Mouse (Mus musculus) MEL (cell line): ENCODE measurements around the gene Cabcoco1. TPM values are rescaled to one million over a fixed set of nuclear protein-coding genes. Genes with fewer than 3 reads are reported as not detected.

Source experiments
- DNase-seq: peaks from one replicate; pipeline ENCODE4 v3.0.0; 2011; ENCODE audit warnings: low read depth, low spot score
- H3K27ac ChIP-seq: 2 replicates; pipeline ENCODE4 v1.5.1; 2012; ENCODE audit warnings: low read depth, mild to moderate bottlenecking, control low read depth, low read length, moderate library complexity; ENCODE audit not compliant: control insufficient read depth
- H3K27me3 ChIP-seq, 2 experiments: fragments of 150-350 bp in 1 of 2; sonication (generic) in 1 of 2; 2 replicates each; pipeline ENCODE4 v1.6.1; 2012; ENCODE audit warnings: low read length in 2 of 2, mild to moderate bottlenecking in 2 of 2, improper control_type of control experiment in 1 of 2, moderate library complexity in 1 of 2; ENCODE audit not compliant: insufficient read depth in 2 of 2, control insufficient read depth in 1 of 2
- H3K36me3 ChIP-seq, 2 experiments: 2 replicates each; pipeline ENCODE4 v1.6.1; 2012 to 2014; ENCODE audit warnings: low read length in 2 of 2, improper control_type of control experiment in 1 of 2, inconsistent platforms in 1 of 2, mild to moderate bottlenecking in 1 of 2; ENCODE audit not compliant: insufficient read depth in 2 of 2, control insufficient read depth in 1 of 2
- H3K4me1 ChIP-seq, 2 experiments: fragments of 150-350 bp in 1 of 2; sonication (generic) in 1 of 2; 2 replicates each; pipeline ENCODE4 v1.6.1; 2012; ENCODE audit warnings: low read length in 2 of 2, improper control_type of control experiment in 1 of 2, mild to moderate bottlenecking in 1 of 2; ENCODE audit not compliant: insufficient read depth in 2 of 2, control insufficient read depth in 1 of 2
- H3K4me3 ChIP-seq, 2 experiments: fragments of 150-350 bp in 1 of 2; sonication (generic) in 1 of 2; 2 replicates each; pipeline ENCODE4 v1.5.1; 2012; ENCODE audit warnings: low read depth in 2 of 2, low read length in 2 of 2, mild to moderate bottlenecking in 2 of 2, moderate library complexity in 2 of 2, control low read depth in 1 of 2, improper control_type of control experiment in 1 of 2; ENCODE audit not compliant: control insufficient read depth in 1 of 2, insufficient read depth in 1 of 2
- H3K79me2 ChIP-seq: 2 replicates; pipeline ENCODE4 v1.6.1; 2012; ENCODE audit warnings: mild to moderate bottlenecking, low read length, moderate library complexity; ENCODE audit not compliant: control insufficient read depth, poor library complexity, insufficient read depth
- H3K9ac ChIP-seq: 2 replicates; pipeline ENCODE4 v1.6.1; 2012; ENCODE audit warnings: low read depth, mild to moderate bottlenecking, control low read depth, low read length, moderate library complexity; ENCODE audit not compliant: control insufficient read depth, poor library complexity, severe bottlenecking
- H3K9me3 ChIP-seq: fragments of 150-350 bp; sonication (generic); replicated peaks from 2 replicates; pipeline ENCODE4 v1.6.1; 2012; ENCODE audit warnings: mild to moderate bottlenecking, low read length, improper control_type of control experiment, moderate library complexity; ENCODE audit not compliant: insufficient read depth
- BHLHE40 ChIP-seq: IDR thresholded peaks from 2 replicates; pipeline ENCODE4 v1.6.1; 2012; ENCODE audit warnings: low read depth, mild to moderate bottlenecking, inconsistent platforms, low read length, improper control_type of control experiment, borderline replicate concordance
- CHD2 ChIP-seq: IDR thresholded peaks from 2 replicates; pipeline ENCODE4 v1.6.1; 2011; ENCODE audit warnings: low read length, improper control_type of control experiment
- ELF1 ChIP-seq: IDR thresholded peaks from 2 replicates; pipeline ENCODE4 v1.6.1; 2014; ENCODE audit warnings: low read depth, mild to moderate bottlenecking, inconsistent platforms, low read length, improper control_type of control experiment, moderate library complexity
- ETS1 ChIP-seq: IDR thresholded peaks from 2 replicates; pipeline ENCODE4 v1.6.1; 2012; ENCODE audit warnings: low read depth, mild to moderate bottlenecking, inconsistent platforms, low read length, improper control_type of control experiment, moderate library complexity
- JUND ChIP-seq: IDR thresholded peaks from 2 replicates; pipeline ENCODE4 v1.6.1; 2011; ENCODE audit warnings: low read depth, mild to moderate bottlenecking, improper control_type of control experiment, low read length
- KAT2A ChIP-seq: conservative IDR thresholded peaks from 2 replicates; pipeline ENCODE4 v1.6.1; 2012; ENCODE audit warnings: low read depth, low read length, improper control_type of control experiment, inconsistent platforms
- MAFK ChIP-seq: IDR thresholded peaks from 2 replicates; pipeline ENCODE4 v1.6.1; 2011; ENCODE audit warnings: low read depth, mild to moderate bottlenecking, low read length, improper control_type of control experiment, borderline replicate concordance
- MEF2A ChIP-seq: IDR thresholded peaks from 2 replicates; pipeline ENCODE4 v1.6.1; 2014; ENCODE audit warnings: low read depth, mild to moderate bottlenecking, inconsistent platforms, low read length, improper control_type of control experiment; ENCODE audit not compliant: poor library complexity, insufficient replicate concordance, severe bottlenecking; ENCODE audit errors: extremely low read depth
- MXI1 ChIP-seq: IDR thresholded peaks from 2 replicates; pipeline ENCODE4 v1.6.1; 2011; ENCODE audit warnings: mild to moderate bottlenecking, low read depth, low read length, improper control_type of control experiment
- MYB ChIP-seq: IDR thresholded peaks from 2 replicates; pipeline ENCODE4 v1.6.1; 2011; ENCODE audit warnings: mild to moderate bottlenecking, low read depth, low read length, improper control_type of control experiment
- NRF1 ChIP-seq: IDR thresholded peaks from 2 replicates; pipeline ENCODE4 v1.6.1; 2014; ENCODE audit warnings: low read depth, mild to moderate bottlenecking, inconsistent platforms, low read length, improper control_type of control experiment, moderate library complexity; ENCODE audit not compliant: poor library complexity, insufficient read depth, severe bottlenecking
- POLR2A ChIP-seq, 2 experiments: IDR thresholded peaks; 2 replicates each; pipeline ENCODE4 v1.6.1; 2011 to 2012; ENCODE audit warnings: low read length in 2 of 2, mild to moderate bottlenecking in 2 of 2, control low read depth in 1 of 2, improper control_type of control experiment in 1 of 2, low read depth in 1 of 2, moderate library complexity in 1 of 2; ENCODE audit not compliant: control insufficient read depth in 1 of 2, insufficient read depth in 1 of 2, poor library complexity in 1 of 2
- POLR2AphosphoS2 ChIP-seq: IDR thresholded peaks from 2 replicates; pipeline ENCODE4 v1.6.1; 2011; ENCODE audit warnings: low read length, improper control_type of control experiment
- SMC3 ChIP-seq: IDR thresholded peaks from 2 replicates; pipeline ENCODE4 v1.6.1; 2011; ENCODE audit warnings: low read depth, low read length, improper control_type of control experiment
- TAL1 ChIP-seq: IDR thresholded peaks from 2 replicates; pipeline ENCODE4 v1.6.1; 2012; ENCODE audit warnings: mild to moderate bottlenecking, inconsistent platforms, low read length, moderate library complexity, mixed read lengths
- TCF12 ChIP-seq: IDR thresholded peaks from 2 replicates; pipeline ENCODE4 v1.6.1; 2014; ENCODE audit warnings: low read depth, mild to moderate bottlenecking, inconsistent platforms, low read length, improper control_type of control experiment, moderate library complexity
- UBTF ChIP-seq: IDR thresholded peaks from 2 replicates; pipeline ENCODE4 v1.6.1; 2012; ENCODE audit warnings: low read depth, mild to moderate bottlenecking, inconsistent platforms, low read length, improper control_type of control experiment, moderate library complexity, borderline replicate concordance; ENCODE audit not compliant: insufficient read depth
- USF2 ChIP-seq, 2 experiments: IDR thresholded peaks; 2 replicates each; pipeline ENCODE4 v1.6.1; 2011 to 2012; ENCODE audit warnings: improper control_type of control experiment in 2 of 2, low read length in 2 of 2, borderline replicate concordance in 1 of 2, inconsistent platforms in 1 of 2, low read depth in 1 of 2, mild to moderate bottlenecking in 1 of 2; ENCODE audit not compliant: insufficient read depth in 1 of 2
- ZC3H11A ChIP-seq: IDR thresholded peaks from 2 replicates; pipeline ENCODE4 v1.6.1; 2012; ENCODE audit warnings: low read depth, mild to moderate bottlenecking, inconsistent platforms, low read length, improper control_type of control experiment
- ZKSCAN1 ChIP-seq: IDR thresholded peaks from 2 replicates; pipeline ENCODE4 v1.6.1; 2012; ENCODE audit warnings: low read depth, mild to moderate bottlenecking, inconsistent platforms, low read length, improper control_type of control experiment, moderate library complexity
- polyA plus RNA-seq, 2 experiments: library from polyadenylated mRNA; stranded (reverse) in 1 of 2; unstranded in 1 of 2; fragments of >175 nt in 1 of 2; fragments of >200 nt in 1 of 2; gene quantifications; 2 replicates each; pipeline versions ENCODE4 v1.2.1 to v1.2.4; 2012; ENCODE audit warnings: low replicate concordance in 2 of 2, low read depth in 1 of 2; ENCODE audit not compliant: insufficient read length in 2 of 2, insufficient read depth in 1 of 2, missing spikeins in 1 of 2
- total RNA-seq: library from RNA; depleted of rRNA; stranded (reverse); fragments of 300-350 nt; gene quantifications from 2 replicates; pipeline ENCODE4 v1.2.3, GENCODE M21; 2012

Cabcoco1 gene
- total and polyA plus RNA-seq, 3 experiments = not detected

DNA sequence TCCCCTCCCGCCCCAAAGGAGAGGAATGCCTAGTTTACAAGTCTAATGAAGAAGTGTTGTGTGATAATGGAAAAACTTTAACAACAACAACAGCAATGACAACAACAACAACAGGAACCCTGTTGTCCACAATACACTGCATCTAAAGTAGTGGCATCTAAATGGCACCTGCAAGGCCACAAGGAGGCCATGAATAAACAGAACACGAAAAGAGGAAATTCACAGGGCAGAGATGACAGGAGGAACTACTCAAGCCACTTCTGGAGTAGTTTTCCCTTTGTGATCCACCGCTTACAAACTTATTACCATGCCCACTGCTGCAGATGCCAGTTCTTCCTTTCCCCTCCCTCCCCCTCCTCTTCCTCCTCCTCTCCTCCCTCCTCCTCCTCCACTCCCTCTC, 99.0 kb downstream of the Cabcoco1 start:
- H3K27ac ChIP-seq = no peak overlapping the region
- H3K9ac ChIP-seq = no peak overlapping the region
- no peaks in the 10 kb centered on the region for H3K9me3 ChIP-seq
- no peaks in the 10 kb centered on the region for H3K27me3 ChIP-seq
- no peaks in the 10 kb centered on the region for H3K36me3 ChIP-seq
- TF ChIP-seq TAL1 (no peak), CHD2 (no peak), ETS1 (no peak), JUND (no peak), MXI1 (no peak), ZKSCAN1 (no peak), TCF12 (no peak), POLR2AphosphoS2 (no peak), MAFK (no peak), MEF2A (no peak), POLR2A (IDR thresholded peaks at IDR 0.05; ENCODE audit: control insufficient read depth in 1 of 2, insufficient read depth in 1 of 2, low read depth in 1 of 2, low read length in 2 of 2, poor library complexity in 1 of 2) (no peak), NRF1 (no peak), UBTF (no peak), USF2 (IDR thresholded peaks at IDR 0.05; ENCODE audit: borderline replicate concordance in 1 of 2, insufficient read depth in 1 of 2, low read depth in 1 of 2, low read length in 2 of 2) (no peak), ZC3H11A (no peak), SMC3 (no peak), BHLHE40 (no peak)
- no peak overlapping the region for H3K4me3 ChIP-seq
- H3K79me2 ChIP-seq = no peaks in the 10 kb centered on the region
- DNase-seq = no peak
- H3K4me1 ChIP-seq = no peaks in the 10 kb centered on the region

DNA sequence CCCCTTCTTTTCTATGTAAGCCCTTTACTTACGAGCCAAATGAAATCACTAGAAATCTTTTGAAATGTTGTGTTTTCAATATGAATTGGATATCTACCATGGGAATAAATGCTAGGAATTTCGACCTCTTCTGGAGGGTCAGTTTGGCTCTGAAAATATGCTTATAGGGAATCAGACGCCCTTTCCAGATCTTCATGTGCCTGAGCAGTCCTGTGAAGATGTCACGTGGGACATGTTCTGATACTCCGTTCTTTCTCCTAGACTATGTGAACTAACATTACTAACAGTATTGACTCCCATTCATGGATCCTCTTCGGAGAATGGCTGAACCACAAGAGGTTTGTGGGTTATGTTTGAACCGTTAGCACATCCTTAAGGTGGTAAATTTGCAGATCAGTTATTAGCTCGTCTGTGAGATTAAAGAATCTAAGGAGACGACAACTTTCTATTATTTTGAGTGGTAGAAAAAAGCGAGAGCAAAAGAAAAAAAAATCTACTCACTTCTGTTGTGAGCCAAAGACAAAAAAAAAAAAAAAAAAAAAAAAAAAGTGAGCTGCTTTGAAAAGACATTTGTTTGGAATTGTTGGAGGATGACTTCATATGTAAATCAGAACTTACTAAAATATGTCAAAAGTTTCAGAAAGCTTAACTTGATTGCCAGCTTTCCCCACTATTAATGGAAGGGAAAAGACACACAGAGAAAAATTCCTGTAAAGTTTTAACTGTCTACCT, 99.6 kb downstream of the Cabcoco1 start:
- H3K9ac ChIP-seq = no peak overlapping the region
- TF ChIP-seq KAT2A = no peak
- TF ChIP-seq ELF1 = no peak
- TF ChIP-seq UBTF = no peak
- TF ChIP-seq MXI1 = no peak
- no peak for TF ChIP-seq MYB
- H3K4me1 ChIP-seq = no peaks in the 10 kb centered on the region
- H3K36me3 ChIP-seq = no peaks in the 10 kb centered on the region
- H3K9me3 ChIP-seq = no peaks in the 10 kb centered on the region
- H3K79me2 ChIP-seq = no peaks in the 10 kb centered on the region
- H3K27ac ChIP-seq = no peak overlapping the region
- H3K27me3 ChIP-seq = no peaks in the 10 kb centered on the region
- no peak for DNase-seq
- no peak overlapping the region for H3K4me3 ChIP-seq
